Mouse (Mus musculus) neural tube, embryonic 11.5 days (tissue): ENCODE data around the gene Zfp607b. TPM values are rescaled to one million over a fixed set of nuclear protein-coding genes. Genes with fewer than 3 reads are reported as not detected.
A peak's percentile ranks its signal among the peaks of the same experiment; 100 is the strongest.

Experiments used
- ATAC-seq: fragments of 200-750 bp; cut with Nextera tagmentation; 2 replicates; pipeline ENCODE4 v1.8.0; 2017; ENCODE audit warnings: moderate number of reproducible peaks, mild to moderate bottlenecking, moderate TSS enrichment, moderate library complexity; ENCODE audit not compliant: insufficient read depth, low FRiP score, low TSS enrichment
- DNase-seq: peaks from one replicate; pipeline ENCODE4 v3.0.0-alpha.2; 2015; ENCODE audit warnings: low spot score
- H3K27ac ChIP-seq: fragments of 300-500 bp; sonication (generic); 2 replicates; pipeline ENCODE4 v1.5.1; 2014; ENCODE audit warnings: low read depth, mild to moderate bottlenecking, low read length
- H3K27me3 ChIP-seq: fragments of 300-500 bp; sonication (generic); 2 replicates; pipeline ENCODE4 v1.6.1; 2014; ENCODE audit warnings: mild to moderate bottlenecking, low read length, mixed read lengths; ENCODE audit not compliant: control insufficient read depth, insufficient read depth
- H3K36me3 ChIP-seq: fragments of 300-500 bp; sonication (generic); 2 replicates; pipeline ENCODE4 v1.6.1; 2014; ENCODE audit warnings: mild to moderate bottlenecking, low read length, moderate library complexity, mixed read lengths; ENCODE audit not compliant: control insufficient read depth, insufficient read depth
- H3K4me1 ChIP-seq: fragments of 300-500 bp; sonication (generic); 2 replicates; pipeline ENCODE4 v1.6.1; 2014; ENCODE audit warnings: low read length, mixed read lengths; ENCODE audit not compliant: control insufficient read depth, insufficient read depth
- H3K4me2 ChIP-seq: fragments of 300-500 bp; sonication (generic); 2 replicates; pipeline ENCODE4 v1.6.1; 2014; ENCODE audit warnings: low read depth, mild to moderate bottlenecking, moderate library complexity
- H3K4me3 ChIP-seq: fragments of 300-500 bp; sonication (generic); 2 replicates; pipeline ENCODE4 v1.5.1; 2014; ENCODE audit warnings: low read depth, low read length
- H3K9ac ChIP-seq: fragments of 300-500 bp; sonication (generic); 2 replicates; pipeline ENCODE4 v1.6.1; 2014; ENCODE audit warnings: mild to moderate bottlenecking, low read length
- H3K9me3 ChIP-seq: fragments of 300-500 bp; sonication (generic); 2 replicates; pipeline ENCODE4 v1.6.1; 2016; ENCODE audit warnings: low read length; ENCODE audit not compliant: control insufficient read depth
- WGBS: fragments of 180-500 bp; shearing (Covaris S2); extraction: QIAGEN DNeasy Blood & Tissue Kit; methylation state at CpG from one replicate; pipeline ENCODE4 v1.1.7; 2014; 5-methylcytosine and 5-hydroxymethylcytosine counted together
- polyA plus RNA-seq: library from polyadenylated mRNA; unstranded; fragments of >200 nt; fragmentation: Nextera tagmentation; extraction: Ambion mirVana; gene quantifications from 2 replicates; pipeline ENCODE4 v1.2.1, GENCODE M21; 2014

Gene Zfp607b
- polyA plus RNA-seq, 1 experiment from 2014 or later, result 5.0 TPM

- Histone ChIP-seq H3K27ac (no peak overlapping the region), H3K36me3 (peaks cover 3% of the 10 kb centered on the region; the same call in 1 of the 2 replicates), H3K27me3 (peaks cover 39% of the 10 kb centered on the region), H3K4me3 (no peak overlapping the region), H3K9ac (no peak overlapping the region), H3K4me2 (no peak overlapping the region), H3K9me3 (no peaks in the 10 kb centered on the region), H3K4me1 (0 out of 2 replicates have a peak, but pooled peaks cover 5% of the 10 kb centered on the region)
- DNase-seq, result no peak
- no peak for ATAC-seq
- 70% methylated on average over 11 of the region's 11 CpGs for WGBS
Observed at GRCm38 (mm10) chr7:27655545-27655944, 33.6 kb upstream of the Zfp607b start.

- WGBS, result 83% methylated on average over 15 of the region's 16 CpGs
- no peaks in the 10 kb centered on the region for H3K9me3 ChIP-seq
- no peak overlapping the region for H3K27ac ChIP-seq
- no peak overlapping the region for H3K9ac ChIP-seq
- H3K27me3 ChIP-seq, result peaks cover 39% of the 10 kb centered on the region
- 0 out of 2 replicates have a peak, but pooled peaks cover 5% of the 10 kb centered on the region for H3K4me1 ChIP-seq
- H3K4me2 ChIP-seq, result no peak overlapping the region
- peaks cover 3% of the 10 kb centered on the region; the same call in 1 of the 2 replicates for H3K36me3 ChIP-seq
- DNase-seq (no peak), ATAC-seq (no peak)
- no peak overlapping the region for H3K4me3 ChIP-seq
Observed at GRCm38 (mm10) chr7:27656600-27656999, 32.5 kb upstream of the Zfp607b start.

GRCm38 (mm10) chr7:27657824-27658395 lies 31.2 kb upstream of the Zfp607b start:
- no peak overlapping the region for H3K27ac ChIP-seq
- no peaks in the 10 kb centered on the region for H3K9me3 ChIP-seq
- DNase-seq, result no peak
- peaks cover 3% of the 10 kb centered on the region; the same call in 1 of the 2 replicates for H3K36me3 ChIP-seq
- no peak overlapping the region for H3K9ac ChIP-seq
- 37% methylated on average over 40 of the region's 53 CpGs for WGBS
- H3K27me3 ChIP-seq, result peaks cover 35% of the 10 kb centered on the region
- H3K4me2 ChIP-seq, result no peak overlapping the region
- no peak for ATAC-seq
- H3K4me1 ChIP-seq, result 0 out of 2 replicates have a peak, but pooled peaks cover 5% of the 10 kb centered on the region
- no peak overlapping the region for H3K4me3 ChIP-seq

GRCm38 (mm10) chr7:27658712-27659663 lies 30.2 kb upstream of the Zfp607b start:
- no peaks in the 10 kb centered on the region for H3K9me3 ChIP-seq
- peaks cover 31% of the 10 kb centered on the region for H3K27me3 ChIP-seq
- H3K4me3 ChIP-seq, result no peak overlapping the region
- H3K27ac ChIP-seq, result no peak overlapping the region
- H3K9ac ChIP-seq, result no peak overlapping the region
- 62% methylated on average over 14 of the region's 14 CpGs for WGBS
- 0 out of 2 replicates have a peak, but pooled peaks cover 3% of the 10 kb centered on the region for H3K4me1 ChIP-seq
- DNase-seq (no peak), ATAC-seq (no peak)
- H3K4me2 ChIP-seq, result no peak overlapping the region
- peaks cover 3% of the 10 kb centered on the region; the same call in 1 of the 2 replicates for H3K36me3 ChIP-seq

- H3K4me1 ChIP-seq, result no peaks in the 10 kb centered on the region
- whole genome bisulfite sequencing, result 87% methylated on average over 4 of the region's 4 CpGs
- H3K4me3 ChIP-seq, result no peak overlapping the region
- no peak overlapping the region for H3K4me2 ChIP-seq
- ATAC-seq, result no peak
- no peaks in the 10 kb centered on the region for H3K9me3 ChIP-seq
- H3K27me3 ChIP-seq, result peaks cover 16% of the 10 kb centered on the region
- H3K27ac ChIP-seq, result no peak overlapping the region
- peaks cover 3% of the 10 kb centered on the region; the same call in 1 of the 2 replicates for H3K36me3 ChIP-seq
- H3K9ac ChIP-seq, result no peak overlapping the region
- no peak for DNase-seq
Observed at GRCm38 (mm10) chr7:27662038-27662437, 27.1 kb upstream of the Zfp607b start.

GRCm38 (mm10) chr7:27673064-27673574 lies 16.0 kb upstream of the Zfp607b start:
- peak overlapping the region; percentile 81 for H3K4me2 ChIP-seq

GRCm38 (mm10) chr7:27673575-27674131 lies 15.5 kb upstream of the Zfp607b start:
- H3K27me3 ChIP-seq, result no peaks in the 10 kb centered on the region
- peak overlapping the region; percentile 60 for H3K9ac ChIP-seq
- H3K4me3 ChIP-seq, result peak overlapping the region; percentile 59
- ATAC-seq (peak; percentile 37; the same call in 1 of the 2 replicates), DNase-seq (no peak)
- no peaks in the 10 kb centered on the region for H3K36me3 ChIP-seq
- 3% methylated on average over 47 of the region's 52 CpGs for WGBS
- H3K4me2 ChIP-seq, result peak overlapping the region; percentile 81
- H3K4me1 ChIP-seq, result peaks cover 15% of the 10 kb centered on the region
- no peak overlapping the region for H3K27ac ChIP-seq
- H3K9me3 ChIP-seq, result no peaks in the 10 kb centered on the region

More at GRCm38 (mm10) chr7:27673064-27673574, 16.0 kb upstream of the Zfp607b start:
- Histone ChIP-seq H3K27ac (no peak overlapping the region), H3K27me3 (no peaks in the 10 kb centered on the region), H3K36me3 (0 out of 2 replicates have a peak, but pooled peaks cover under 1% of the 10 kb centered on the region), H3K9ac (peak overlapping the region; percentile 60), H3K4me1 (peaks cover 15% of the 10 kb centered on the region), H3K9me3 (no peaks in the 10 kb centered on the region), H3K4me3 (peak overlapping the region; percentile 59)
- DNase-seq, result no peak
- no peak for ATAC-seq
- 61% methylated on average over 9 of the region's 9 CpGs for WGBS

- H3K27me3 ChIP-seq, result no peaks in the 10 kb centered on the region
- H3K9me3 ChIP-seq, result no peaks in the 10 kb centered on the region
- H3K4me1 ChIP-seq, result peaks cover 15% of the 10 kb centered on the region
- ATAC-seq (peak; percentile 71), DNase-seq (no peak)
- peak overlapping the region; percentile 60 for H3K9ac ChIP-seq
- peak overlapping the region; percentile 59 for H3K4me3 ChIP-seq
- no peaks in the 10 kb centered on the region for H3K36me3 ChIP-seq
- H3K4me2 ChIP-seq, result peak overlapping the region; percentile 81
- WGBS, result under 1% methylated on average over 28 of the region's 38 CpGs
- no peak overlapping the region for H3K27ac ChIP-seq
Observed at GRCm38 (mm10) chr7:27674195-27674521, 15.0 kb upstream of the Zfp607b start.
